ENCODE assay signal across 22 mouse cellular contexts in genomic region chr5:92830391-92830790, GRCm38 (mm10).
DNase-seq lines count a peak whose midpoint lies in the region; ATAC-seq and TF ChIP-seq lines count a peak whose summit lies in the region.
"Had no signal": no experiment of that assay in that cellular context is flagged by ENCODE, and none has a peak within 500 bp of the region (broad histone marks: within the 10 kb centered on the region; RNA-seq: fewer than 3 reads in every experiment).

No protein-coding gene starts in this region.

- H3K27ac ChIP-seq in kidney, adult 2 months (ENCODE audit: insufficient read depth, low read depth, low read length), result peak overlapping the region; percentile 41
- no peak overlapping the region for H3K27ac ChIP-seq in liver, adult 2 months (replicated peaks; ENCODE audit: insufficient read depth, low read depth, low read length)
- peak overlapping the region; percentile 21; the same call in 1 of the 2 replicates for H3K27ac ChIP-seq in small intestine, adult 2 months (ENCODE audit: insufficient read depth, low read depth, low read length)
- H3K27ac ChIP-seq in forebrain, embryonic 15.5 days (replicated peaks), result no peak overlapping the region

- no peaks in the 10 kb centered on the region for H3K27me3 ChIP-seq in kidney, adult 2 months (replicated peaks; ENCODE audit: control insufficient read depth, insufficient read depth, low read length)
- H3K27me3 ChIP-seq in liver, adult 2 months (ENCODE audit: control insufficient read depth, insufficient read depth, low read length), result no peaks in the 10 kb centered on the region
- H3K27me3 ChIP-seq in small intestine, adult 2 months (ENCODE audit: control insufficient read depth, insufficient read depth, low read length), result no peaks in the 10 kb centered on the region
- H3K27me3 ChIP-seq in forebrain, embryonic 15.5 days, result no peaks in the 10 kb centered on the region
- H3K27me3 ChIP-seq: CH12.LX, Patski had no signal

- TF ChIP-seq POLR2A in kidney, adult 2 months (IDR thresholded peaks at IDR 0.05; ENCODE audit: low read depth, low read length), result no peak
- no peak for TF ChIP-seq POLR2A in liver, adult 2 months (IDR thresholded peaks at IDR 0.05; ENCODE audit: extremely low read depth, insufficient read depth, low read length)
- TF ChIP-seq POLR2A in small intestine, adult 2 months (IDR thresholded peaks at IDR 0.05; ENCODE audit: low read depth, low read length), result no peak

- peak; percentile 69 for DNase-seq in kidney, adult 2 months
- no peak for DNase-seq in kidney, postnatal 10 days
- DNase-seq in kidney, adult 9 months, result peak; percentile 69
- no peak for DNase-seq in kidney, postnatal 14 days
- peak; percentile 41 for DNase-seq in liver, adult 2 months (ENCODE audit: extremely low read depth, low read depth, low spot score)
- no peak for DNase-seq in liver
- DNase-seq: adrenal gland, adult 2 months; adrenal gland, adult 8-10 months; adrenal gland, postnatal 10 days; adrenal gland, postnatal 14 days; adrenal gland, postnatal 25 days; adrenal gland, postnatal 36 days; B cell, adult 2 months; cerebellum, adult 11 months; cerebellum, adult 11-12 months had no signal

- H3K36me3 ChIP-seq in kidney, adult 2 months (ENCODE audit: control insufficient read depth, insufficient read depth, low read length), result no peaks in the 10 kb centered on the region
- no peaks in the 10 kb centered on the region for H3K36me3 ChIP-seq in liver, adult 2 months (ENCODE audit: control insufficient read depth, insufficient read depth, low read length)
- peaks cover 4% of the 10 kb centered on the region; the same call in 1 of the 2 replicates for H3K36me3 ChIP-seq in small intestine, adult 2 months (ENCODE audit: control insufficient read depth, insufficient read depth, low read length)
- no peaks in the 10 kb centered on the region for H3K36me3 ChIP-seq in forebrain, embryonic 15.5 days
- H3K36me3 ChIP-seq: G1E had no signal

- no peak overlapping the region for H3K9ac ChIP-seq in liver, adult 2 months (ENCODE audit: low read depth, low read length)
- no peak overlapping the region for H3K9ac ChIP-seq in forebrain, embryonic 15.5 days (replicated peaks)

- ATAC-seq in forebrain, embryonic 15.5 days (replicated peaks), result no peak
- ATAC-seq: activated CD4-positive, CD25-positive, alpha-beta regulatory T cell, adult 4 months; CD4-positive, CD25-positive, alpha-beta regulatory T cell, adult 4 months; Patski had no signal

- H3K4me3 ChIP-seq in kidney, adult 2 months (ENCODE audit: insufficient read depth, low read depth, low read length), result no peak overlapping the region
- H3K4me3 ChIP-seq in liver, adult 2 months (ENCODE audit: insufficient read depth, low read depth, low read length), result no peak overlapping the region
- no peak overlapping the region for H3K4me3 ChIP-seq in small intestine, adult 2 months (ENCODE audit: low read depth, low read length)
- H3K4me3 ChIP-seq in forebrain, embryonic 15.5 days, result no peak overlapping the region

- peaks cover 15% of the 10 kb centered on the region for H3K4me1 ChIP-seq in kidney, adult 2 months (ENCODE audit: control insufficient read depth, insufficient read depth, low read length)
- H3K4me1 ChIP-seq in liver, adult 2 months (ENCODE audit: control insufficient read depth, insufficient read depth, low read length), result no peaks in the 10 kb centered on the region
- peaks cover 14% of the 10 kb centered on the region for H3K4me1 ChIP-seq in small intestine, adult 2 months (ENCODE audit: control insufficient read depth, insufficient read depth, insufficient read length, low read length)
- no peaks in the 10 kb centered on the region for H3K4me1 ChIP-seq in forebrain, embryonic 15.5 days

- TF ChIP-seq CTCF in kidney, adult 2 months (conservative IDR thresholded peaks at IDR 0.05; ENCODE audit: insufficient read depth, insufficient read length, low read depth, low read length), result no peak
- TF ChIP-seq CTCF in liver, adult 2 months (IDR thresholded peaks at IDR 0.05; ENCODE audit: low read depth, low read length), result no peak
- TF ChIP-seq CTCF in small intestine, adult 2 months (IDR thresholded peaks at IDR 0.05; ENCODE audit: extremely low read depth, insufficient read length, insufficient replicate concordance, low read depth, low read length), result no peak

- H3K79me2 ChIP-seq in liver, adult 2 months (ENCODE audit: control insufficient read depth, insufficient read depth, low read length), result no peaks in the 10 kb centered on the region; the same call in 1 of the 2 replicates

- H3K4me2 ChIP-seq in forebrain, embryonic 15.5 days (replicated peaks), result no peak overlapping the region

- H3K9me3 ChIP-seq in forebrain, embryonic 15.5 days, result no peaks in the 10 kb centered on the region

- 31% methylated on average over 1 of the region's 1 CpGs for WGBS in kidney, adult 2 months
- WGBS in liver, adult 2 months, result 76% methylated on average over 1 of the region's 1 CpGs
- 50% methylated on average over 1 of the region's 1 CpGs for WGBS in small intestine, adult 2 months
- 66% methylated on average over 1 of the region's 1 CpGs for WGBS in forebrain, embryonic 15.5 days

Comparison
In these comparisons a context has a peak if more than half of its experiments do, and no peak if none do; other contexts are left out.
1. DNase-seq: peak in kidney, adult 2 months (single experiment), kidney, adult 9 months (single experiment) and liver, adult 2 months (single experiment); none in kidney, postnatal 10 days (single experiment), kidney, postnatal 14 days (single experiment) and liver (single experiment).
2. H3K27ac ChIP-seq: peak in kidney, adult 2 months (single experiment) and small intestine, adult 2 months (single experiment); none in liver, adult 2 months (single experiment) and forebrain, embryonic 15.5 days (single experiment).